Mouse (Mus musculus): ENCODE data around the gene Ccl27a.
"Not testable (repeated sequence)": the region's sequence is repeated elsewhere in the genome, so short reads cannot be mapped to it uniquely, and the experiment has no call there.

Ccl27a gene

GRCm38 (mm10) chr4:41774002-41774401 is at the start of gene Ccl27a:
Gene Ccl27a, minus strand, starts transcription at chr4:41774247.
- POLR2A ChIA-PET, result interaction anchor here in 1 of 4 experiments (0.7 kb wide), 1 partner anchor 35 kb away, joined by 6 read pairs; no protein-coding TSS in a partner anchor
- CTCF ChIA-PET, result not testable (repeated sequence)

GRCm38 (mm10) chr4:41783197-41783596 is 9.2 kb upstream of the Ccl27a start:
- POLR2A ChIA-PET, CTCF ChIA-PET: not testable (repeated sequence)

- POLR2A ChIA-PET, CTCF ChIA-PET: not testable (repeated sequence)
Observed at GRCm38 (mm10) chr4:41782711-41783110, 8.7 kb upstream of the Ccl27a start.

- CTCF ChIA-PET, POLR2A ChIA-PET: not testable (repeated sequence)
Observed at GRCm38 (mm10) chr4:41781748-41782485, 7.9 kb upstream of the Ccl27a start.

GRCm38 (mm10) chr4:41781271-41781670 is 7.2 kb upstream of the Ccl27a start:
- CTCF ChIA-PET, POLR2A ChIA-PET: not testable (repeated sequence)

GRCm38 (mm10) chr4:41775840-41776239 is 1.8 kb upstream of the Ccl27a start:
- POLR2A ChIA-PET, CTCF ChIA-PET: not testable (repeated sequence)

- CTCF ChIA-PET, result not testable (repeated sequence)
- POLR2A ChIA-PET, result interaction anchor here in 3 of 4 experiments (0.6 to 0.7 kb wide), 3 partner anchors 36 to 1789 kb away, joined by 3 to 6 read pairs (median 3); no protein-coding TSS in a partner anchor
Observed at GRCm38 (mm10) chr4:41774506-41774905, 459 bp upstream of the Ccl27a start.

- POLR2A ChIA-PET, CTCF ChIA-PET: not testable (repeated sequence)
Observed at GRCm38 (mm10) chr4:41773502-41773901, 545 bp downstream of the Ccl27a start.

- POLR2A ChIA-PET, result not testable (repeated sequence)
Observed at GRCm38 (mm10) chr4:41772946-41773345, 1.1 kb downstream of the Ccl27a start.

GRCm38 (mm10) chr4:41767301-41767700 is 6.7 kb downstream of the Ccl27a start:
- CTCF ChIA-PET, POLR2A ChIA-PET: not testable (repeated sequence)

More at GRCm38 (mm10) chr4:41772946-41773345, 1.1 kb downstream of the Ccl27a start:
- CTCF ChIA-PET, result not testable (repeated sequence)

- POLR2A ChIA-PET, CTCF ChIA-PET: not testable (repeated sequence)
Observed at GRCm38 (mm10) chr4:41763176-41763575, 10.9 kb downstream of the Ccl27a start.

- CTCF ChIA-PET, POLR2A ChIA-PET: not testable (repeated sequence)
Observed at GRCm38 (mm10) chr4:41762688-41763114, 11.3 kb downstream of the Ccl27a start.

- ChIA-PET CTCF (no interaction called here), POLR2A (no interaction called here)
Observed at GRCm38 (mm10) chr4:41762099-41762687, 11.9 kb downstream of the Ccl27a start.

GRCm38 (mm10) chr4:41761680-41762079 is 12.4 kb downstream of the Ccl27a start:
- POLR2A ChIA-PET, result interaction anchor here in 1 of 4 experiments (0.6 kb wide), 1 partner anchor 95 kb away, joined by 4 read pairs; no protein-coding TSS in a partner anchor
- CTCF ChIA-PET, result no interaction called here

- POLR2A ChIA-PET, result no interaction called here
Observed at GRCm38 (mm10) chr4:41760911-41761310, 13.1 kb downstream of the Ccl27a start.

GRCm38 (mm10) chr4:41760288-41760721 is 13.7 kb downstream of the Ccl27a start:
- CTCF ChIA-PET, result no interaction called here
- POLR2A ChIA-PET, result no interaction called here

More at GRCm38 (mm10) chr4:41760911-41761310, 13.1 kb downstream of the Ccl27a start:
- CTCF ChIA-PET, result no interaction called here

- ChIA-PET CTCF (no interaction called here), POLR2A (no interaction called here)
Observed at GRCm38 (mm10) chr4:41759656-41760287, 14.3 kb downstream of the Ccl27a start.

- ChIA-PET POLR2A (interaction anchor here in 1 of 4 experiments (1.9 kb wide), 1 partner anchor 17 kb away, joined by 5 read pairs; no protein-coding TSS in a partner anchor), CTCF (no interaction called here)
Observed at GRCm38 (mm10) chr4:41759206-41759605, 14.8 kb downstream of the Ccl27a start.

GRCm38 (mm10) chr4:41758701-41759100 is 15.3 kb downstream of the Ccl27a start:
- CTCF ChIA-PET, result no interaction called here
- POLR2A ChIA-PET, result interaction anchor here in 1 of 4 experiments (1.9 kb wide), 1 partner anchor 17 kb away, joined by 5 read pairs; no protein-coding TSS in a partner anchor

- ChIA-PET POLR2A (interaction anchor here in 2 of 4 experiments (1.3 to 5.8 kb wide), 3 partner anchors 16 to 19 kb away, joined by 5 to 37 read pairs (median 5); no protein-coding TSS in a partner anchor), CTCF (interaction anchor here in 1 of 4 experiments (1.3 to 1.9 kb wide), 2 partner anchors 16 to 255 kb away, joined by 3 to 5 read pairs; partner anchors contain the start of gene AI464131)
Observed at GRCm38 (mm10) chr4:41758021-41758420, 16.0 kb downstream of the Ccl27a start.
